Mouse (Mus musculus) liver, embryonic 11.5 days (tissue): ENCODE results near the gene Gm16405. TPM values are rescaled to one million over a fixed set of nuclear protein-coding genes. Genes with fewer than 3 reads are reported as not detected.
"Not testable (repeated sequence)": the region's sequence is repeated elsewhere in the genome, so short reads cannot be mapped to it uniquely, and the experiment has no call there.

Experiments used
- ATAC-seq: fragments of 200-750 bp; cut with Nextera tagmentation; replicated peaks from 2 replicates; pipeline ENCODE4 v1.8.0; 2017; ENCODE audit warnings: moderate number of reproducible peaks, mild to moderate bottlenecking, moderate TSS enrichment, moderate library complexity; ENCODE audit not compliant: low FRiP score
- DNase-seq: peaks from one replicate; pipeline ENCODE4 v3.0.0-alpha.2; 2017; ENCODE audit warnings: low spot score
- H3K27ac ChIP-seq: fragments of 300-500 bp; sonication (generic); 2 replicates; pipeline ENCODE4 v1.5.1; 2014; ENCODE audit warnings: mild to moderate bottlenecking, low read depth, low read length, control low read depth
- H3K27me3 ChIP-seq: fragments of 300-500 bp; sonication (generic); replicated peaks from 2 replicates; pipeline ENCODE4 v1.6.1; 2014; ENCODE audit warnings: low read length, mixed read lengths; ENCODE audit not compliant: control insufficient read depth, insufficient read depth
- H3K36me3 ChIP-seq: fragments of 300-500 bp; sonication (generic); 2 replicates; pipeline ENCODE4 v1.6.1; 2014; ENCODE audit warnings: mild to moderate bottlenecking, low read length, moderate library complexity, mixed read lengths; ENCODE audit not compliant: control insufficient read depth, insufficient read depth
- H3K4me1 ChIP-seq: fragments of 300-500 bp; sonication (generic); replicated peaks from 2 replicates; pipeline ENCODE4 v1.6.1; 2014; ENCODE audit warnings: low read length, mixed read lengths; ENCODE audit not compliant: control insufficient read depth, insufficient read depth
- H3K4me2 ChIP-seq: fragments of 300-500 bp; sonication (generic); 2 replicates; pipeline ENCODE4 v1.6.1; 2014; ENCODE audit warnings: mild to moderate bottlenecking, control low read depth, moderate library complexity
- H3K4me3 ChIP-seq: fragments of 300-500 bp; sonication (generic); 2 replicates; pipeline ENCODE4 v1.5.1; 2014; ENCODE audit warnings: low read depth, low read length, control low read depth
- H3K9ac ChIP-seq: fragments of 300-500 bp; sonication (generic); 2 replicates; pipeline ENCODE4 v1.6.1; 2014; ENCODE audit warnings: low read depth, low read length, control low read depth
- H3K9me3 ChIP-seq: fragments of 300-500 bp; sonication (generic); 2 replicates; pipeline ENCODE4 v1.6.1; 2016; ENCODE audit warnings: low read length, inconsistent platforms, mixed read lengths; ENCODE audit not compliant: control insufficient read depth
- WGBS: fragments of 180-500 bp; shearing (Covaris S2); extraction: QIAGEN DNeasy Blood & Tissue Kit; methylation state at CpG from one replicate; pipeline ENCODE4 v1.1.7; 2014; 5-methylcytosine and 5-hydroxymethylcytosine counted together
- polyA plus RNA-seq: library from polyadenylated mRNA; unstranded; fragments of >200 nt; fragmentation: Nextera tagmentation; extraction: Ambion mirVana; gene quantifications from 2 replicates; pipeline ENCODE4 v1.2.1, GENCODE M21; 2014

Gm16405 gene
- not detected in 2 replicates for polyA plus RNA-seq

GRCm38 (mm10) chrX:54530908-54531307 is at the start of gene Gm16405:
Gm16405 (plus strand) TSS chrX:54531208.
- H3K4me3 ChIP-seq, H3K9me3 ChIP-seq, H3K27ac ChIP-seq: not testable (repeated sequence)

More at GRCm38 (mm10) chrX:54530908-54531307, at the start of gene Gm16405:
- not testable (repeated sequence) for H3K36me3 ChIP-seq, H3K9ac ChIP-seq, ATAC-seq, H3K4me2 ChIP-seq, H3K4me1 ChIP-seq, DNase-seq, H3K27me3 ChIP-seq
- no CpG with 5 or more reads among the region's 7 CpGs for WGBS

Other genes with a start within 250 kb of the Gm16405 start
- not detected in 2 replicates for gene Gm16430, start 91.0 kb downstream of the Gm16405 start, polyA plus RNA-seq